Mouse (Mus musculus) heart, embryonic 14.5 days (tissue): ENCODE measurements around the gene Plb1. TPM values are rescaled to one million over a fixed set of nuclear protein-coding genes. Genes with fewer than 3 reads are reported as not detected.

ENCODE experiments used
- ATAC-seq: fragments of 200-750 bp; cut with Nextera tagmentation; 2 replicates; pipeline ENCODE4 v1.8.0; 2017; ENCODE audit warnings: low read depth, moderate TSS enrichment; ENCODE audit not compliant: insufficient number of reproducible peaks, insufficient read depth, low FRiP score
- H3K27ac ChIP-seq, 2 experiments: fragments of 200-500 bp in 1 of 2; fragments of 300-500 bp in 1 of 2; sonication (generic) in 1 of 2; replicated peaks in 1 of 2; 2 replicates each; pipeline ENCODE4 v1.5.1; 2012 to 2014; ENCODE audit warnings: low read depth in 2 of 2, low read length in 2 of 2, control low read depth in 1 of 2, mild to moderate bottlenecking in 1 of 2, mixed read lengths in 1 of 2; ENCODE audit not compliant: control insufficient read depth in 1 of 2, insufficient read depth in 1 of 2
- H3K27me3 ChIP-seq: fragments of 300-500 bp; sonication (generic); 2 replicates; pipeline ENCODE4 v1.6.1; 2014; ENCODE audit warnings: mild to moderate bottlenecking, low read length, control low read depth; ENCODE audit not compliant: control insufficient read depth, insufficient read depth
- H3K36me3 ChIP-seq: fragments of 300-500 bp; sonication (generic); 2 replicates; pipeline ENCODE4 v1.6.1; 2014; ENCODE audit warnings: mild to moderate bottlenecking, control low read depth, low read length, mixed read lengths; ENCODE audit not compliant: control insufficient read depth, insufficient read depth
- H3K4me1 ChIP-seq, 2 experiments: fragments of 200-500 bp in 1 of 2; fragments of 300-500 bp in 1 of 2; sonication (generic) in 1 of 2; 2 replicates each; pipeline ENCODE4 v1.6.1; 2012 to 2014; ENCODE audit warnings: low read length in 2 of 2, control low read depth in 1 of 2, mixed read lengths in 1 of 2; ENCODE audit not compliant: control insufficient read depth in 2 of 2, insufficient read depth in 2 of 2
- H3K4me2 ChIP-seq: fragments of 300-500 bp; sonication (generic); 2 replicates; pipeline ENCODE4 v1.6.1; 2014; ENCODE audit warnings: mild to moderate bottlenecking, low read length
- H3K4me3 ChIP-seq, 2 experiments: fragments of 200-500 bp in 1 of 2; fragments of 300-500 bp in 1 of 2; sonication (generic) in 1 of 2; 2 replicates each; pipeline ENCODE4 v1.5.1; 2012 to 2014; ENCODE audit warnings: low read length in 2 of 2, mild to moderate bottlenecking in 2 of 2, control low read depth in 1 of 2, low read depth in 1 of 2, moderate library complexity in 1 of 2; ENCODE audit not compliant: control insufficient read depth in 1 of 2, insufficient read depth in 1 of 2
- H3K9ac ChIP-seq: fragments of 300-500 bp; sonication (generic); 2 replicates; pipeline ENCODE4 v1.6.1; 2014; ENCODE audit warnings: mild to moderate bottlenecking, low read length
- H3K9me3 ChIP-seq: fragments of 300-500 bp; sonication (generic); 2 replicates; pipeline ENCODE4 v1.6.1; 2016; ENCODE audit warnings: low read length, control low read depth; ENCODE audit not compliant: control insufficient read depth
- WGBS: fragments of 180-500 bp; shearing (Covaris S2); extraction: QIAGEN DNeasy Blood & Tissue Kit; methylation state at CpG from one replicate; pipeline ENCODE4 v1.1.7; 2014; 5-methylcytosine and 5-hydroxymethylcytosine counted together
- polyA plus RNA-seq: library from polyadenylated mRNA; unstranded; fragments of >200 nt; fragmentation: Nextera tagmentation; extraction: Ambion mirVana; gene quantifications from 2 replicates; pipeline ENCODE4 v1.2.1, GENCODE M21; 2014

Gene Plb1
- polyA plus RNA-seq, 1 experiment from 2014 or later, result 3.2 TPM

GRCm38 (mm10) chr5:32361441-32362235 is 129.1 kb downstream of the Plb1 start:
- Histone ChIP-seq H3K9ac (no peak overlapping the region), H3K4me3 (no peak overlapping the region), H3K4me2 (no peak overlapping the region), H3K9me3 (no peaks in the 10 kb centered on the region), H3K36me3 (no peaks in the 10 kb centered on the region), H3K4me1 (peaks cover 2 to 5% of the 10 kb centered on the region in 2 experiments; a peak in 3 of 4 replicates), H3K27me3 (no peaks in the 10 kb centered on the region), H3K27ac (no peak overlapping the region)
- 83% methylated on average over 3 of the region's 3 CpGs for WGBS
- ATAC-seq, result no peak

GRCm38 (mm10) chr5:32369391-32369790 is 136.9 kb downstream of the Plb1 start:
- ATAC-seq, result no peak
- H3K9me3 ChIP-seq, result no peaks in the 10 kb centered on the region
- no peaks in the 10 kb centered on the region for H3K36me3 ChIP-seq
- H3K4me3 ChIP-seq, result no peak overlapping the region
- no peak overlapping the region for H3K27ac ChIP-seq
- no peak overlapping the region for H3K4me2 ChIP-seq
- 68% methylated on average over 1 of the region's 1 CpGs for WGBS
- no peaks in the 10 kb centered on the region for H3K4me1 ChIP-seq
- no peaks in the 10 kb centered on the region for H3K27me3 ChIP-seq
- no peak overlapping the region for H3K9ac ChIP-seq

- no peak for ATAC-seq
- Histone ChIP-seq H3K4me3 (no peak overlapping the region), H3K4me2 (no peak overlapping the region), H3K27me3 (no peaks in the 10 kb centered on the region), H3K9ac (no peak overlapping the region), H3K36me3 (no peaks in the 10 kb centered on the region), H3K4me1 (no peaks in the 10 kb centered on the region), H3K9me3 (no peaks in the 10 kb centered on the region), H3K27ac (no peak overlapping the region)
- WGBS, result 75% methylated on average over 5 of the region's 5 CpGs
Observed at GRCm38 (mm10) chr5:32371239-32371638, 138.7 kb downstream of the Plb1 start.

- ATAC-seq, result no peak
Observed at GRCm38 (mm10) chr5:32378546-32378945, 146.0 kb downstream of the Plb1 start.

GRCm38 (mm10) chr5:32388656-32389055 is 156.1 kb downstream of the Plb1 start:
- Histone ChIP-seq H3K4me3 (no peak overlapping the region), H3K9me3 (no peaks in the 10 kb centered on the region), H3K36me3 (no peaks in the 10 kb centered on the region), H3K27ac (no peak overlapping the region; a peak in 1 of 4 replicates), H3K4me1 (peaks cover 3 to 6% of the 10 kb centered on the region in 2 experiments; a peak in 2 of 4 replicates), H3K4me2 (no peak overlapping the region), H3K27me3 (no peaks in the 10 kb centered on the region), H3K9ac (no peak overlapping the region)
- no peak for ATAC-seq

More at GRCm38 (mm10) chr5:32378546-32378945, 146.0 kb downstream of the Plb1 start:
- no peak overlapping the region for H3K27ac ChIP-seq
- H3K9me3 ChIP-seq, result no peaks in the 10 kb centered on the region
- no peaks in the 10 kb centered on the region; the same call in 1 of the 2 replicates for H3K27me3 ChIP-seq
- H3K4me1 ChIP-seq, result peaks cover 0 to 2% of the 10 kb centered on the region in 2 experiments; a peak in 1 of 4 replicates
- no peaks in the 10 kb centered on the region for H3K36me3 ChIP-seq
- WGBS, result 47% methylated on average over 3 of the region's 3 CpGs
- H3K9ac ChIP-seq, result no peak overlapping the region
- no peak overlapping the region for H3K4me3 ChIP-seq
- no peak overlapping the region for H3K4me2 ChIP-seq

- no peaks in the 10 kb centered on the region for H3K27me3 ChIP-seq
- 75% methylated on average over 5 of the region's 5 CpGs for WGBS
- H3K9me3 ChIP-seq, result no peaks in the 10 kb centered on the region
- no peak overlapping the region for H3K27ac ChIP-seq
- no peak overlapping the region for H3K4me3 ChIP-seq
- no peak for ATAC-seq
- H3K36me3 ChIP-seq, result no peaks in the 10 kb centered on the region
- H3K4me2 ChIP-seq, result no peak overlapping the region
- no peak overlapping the region for H3K9ac ChIP-seq
- peaks cover 6 to 12% of the 10 kb centered on the region in 2 experiments for H3K4me1 ChIP-seq
Observed at GRCm38 (mm10) chr5:32390295-32390694, 157.8 kb downstream of the Plb1 start.

GRCm38 (mm10) chr5:32392281-32392680 is 159.8 kb downstream of the Plb1 start:
- H3K4me3 ChIP-seq, result no peak overlapping the region
- peaks cover 8 to 9% of the 10 kb centered on the region in 2 experiments for H3K4me1 ChIP-seq
- H3K9ac ChIP-seq, result no peak overlapping the region
- H3K27ac ChIP-seq, result no peak overlapping the region
- H3K27me3 ChIP-seq, result no peaks in the 10 kb centered on the region
- no peaks in the 10 kb centered on the region for H3K9me3 ChIP-seq
- H3K4me2 ChIP-seq, result no peak overlapping the region
- no peak for ATAC-seq
- H3K36me3 ChIP-seq, result no peaks in the 10 kb centered on the region
